Mouse (Mus musculus) kidney, embryonic 14.5 days (tissue): ENCODE measurements at regions not wholly inside any gene's neighbourhood (a gene's known extent, or its start where the extent isn't known, plus 50 kb on each side); places are given as distances from the start of the nearest gene placed in this dataset.

Source experiments
- ATAC-seq: fragments of 200-750 bp; cut with Nextera tagmentation; 2 replicates; pipeline ENCODE4 v1.8.0; 2017; ENCODE audit warnings: moderate number of reproducible peaks, mild to moderate bottlenecking, moderate TSS enrichment, moderate library complexity; ENCODE audit not compliant: low FRiP score, low TSS enrichment
- H3K27ac ChIP-seq: fragments of 300-500 bp; sonication (generic); 2 replicates; pipeline ENCODE4 v1.5.1; 2014; ENCODE audit warnings: low read depth, mild to moderate bottlenecking, low read length, moderate library complexity, mixed read lengths
- H3K27me3 ChIP-seq: fragments of 300-500 bp; sonication (generic); 2 replicates; pipeline ENCODE4 v1.6.1; 2014; ENCODE audit warnings: mild to moderate bottlenecking, low read length; ENCODE audit not compliant: control insufficient read depth, insufficient read depth
- H3K36me3 ChIP-seq: fragments of 300-500 bp; sonication (generic); 2 replicates; pipeline ENCODE4 v1.6.1; 2014; ENCODE audit warnings: low read length, mixed read lengths; ENCODE audit not compliant: control insufficient read depth, insufficient read depth
- H3K4me1 ChIP-seq: fragments of 300-500 bp; sonication (generic); 2 replicates; pipeline ENCODE4 v1.6.1; 2014; ENCODE audit warnings: low read length, mixed read lengths; ENCODE audit not compliant: control insufficient read depth, insufficient read depth
- H3K4me2 ChIP-seq: fragments of 300-500 bp; sonication (generic); replicated peaks from 2 replicates; pipeline ENCODE4 v1.6.1; 2014; ENCODE audit warnings: low read depth, mild to moderate bottlenecking, low read length
- H3K4me3 ChIP-seq: fragments of 300-500 bp; sonication (generic); 2 replicates; pipeline ENCODE4 v1.5.1; 2014; ENCODE audit warnings: mild to moderate bottlenecking, low read length
- H3K9ac ChIP-seq: fragments of 300-500 bp; sonication (generic); 2 replicates; pipeline ENCODE4 v1.6.1; 2014; ENCODE audit warnings: low read depth, mild to moderate bottlenecking, low read length, moderate library complexity
- H3K9me3 ChIP-seq: fragments of 300-500 bp; sonication (generic); 2 replicates; pipeline ENCODE4 v1.6.1; 2016; ENCODE audit warnings: low read length; ENCODE audit not compliant: control insufficient read depth
- WGBS: fragments of 180-500 bp; shearing (Covaris S2); extraction: QIAGEN DNeasy Blood & Tissue Kit; methylation state at CpG from one replicate; pipeline ENCODE4 v1.1.7; 2014; 5-methylcytosine and 5-hydroxymethylcytosine counted together

DNA sequence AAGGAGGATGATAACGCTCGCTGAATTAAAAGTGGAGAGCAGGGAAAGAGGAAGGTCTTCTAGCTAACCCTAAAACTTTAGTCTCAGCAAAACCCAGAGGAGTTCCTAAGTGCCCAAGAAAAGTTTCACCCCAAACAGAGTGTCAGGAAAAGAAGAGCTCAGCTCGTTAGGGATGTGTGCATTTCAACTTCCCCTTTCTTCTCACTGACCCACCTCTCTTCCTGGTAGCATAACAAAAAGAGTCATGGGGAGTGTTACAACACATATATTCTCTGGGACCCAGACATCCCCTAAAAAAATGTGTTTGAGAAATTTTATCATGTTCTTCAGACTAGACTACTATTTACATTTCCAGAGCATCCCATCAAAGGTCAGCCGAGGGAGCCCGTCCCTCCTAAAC lies 432.6 kb downstream of the Mctp2 start:
- H3K4me2 ChIP-seq = no peak overlapping the region
- H3K4me1 ChIP-seq = no peaks in the 10 kb centered on the region
- no peak overlapping the region for H3K27ac ChIP-seq
- H3K36me3 ChIP-seq = no peaks in the 10 kb centered on the region
- no peak for ATAC-seq
- WGBS = 66% methylated on average over 5 of the region's 5 CpGs
- no peak overlapping the region for H3K4me3 ChIP-seq
- no peaks in the 10 kb centered on the region for H3K9me3 ChIP-seq
- H3K27me3 ChIP-seq = no peaks in the 10 kb centered on the region
- H3K9ac ChIP-seq = no peak overlapping the region

- no peak overlapping the region for H3K27ac ChIP-seq
- no peak for ATAC-seq
Measured at GRCm38 (mm10) chr7:71872912-71873311, 433.5 kb downstream of the Mctp2 start.

GRCm38 (mm10) chr7:71867090-71867489 lies 439.3 kb downstream of the Mctp2 start:
- Histone ChIP-seq H3K9ac (no peak overlapping the region), H3K9me3 (no peaks in the 10 kb centered on the region), H3K4me3 (no peak overlapping the region), H3K4me1 (0 out of 2 replicates have a peak, but pooled peaks cover 3% of the 10 kb centered on the region), H3K4me2 (no peak overlapping the region), H3K36me3 (no peaks in the 10 kb centered on the region), H3K27ac (no peak overlapping the region), H3K27me3 (no peaks in the 10 kb centered on the region)
- 15% methylated on average over 3 of the region's 3 CpGs for WGBS
- ATAC-seq = no peak

More at GRCm38 (mm10) chr7:71872912-71873311, 433.5 kb downstream of the Mctp2 start:
- H3K27me3 ChIP-seq = no peaks in the 10 kb centered on the region
- WGBS = 70% methylated on average over 6 of the region's 6 CpGs
- no peak overlapping the region for H3K4me3 ChIP-seq
- no peaks in the 10 kb centered on the region for H3K4me1 ChIP-seq
- no peaks in the 10 kb centered on the region for H3K36me3 ChIP-seq
- no peak overlapping the region for H3K9ac ChIP-seq
- H3K9me3 ChIP-seq = no peaks in the 10 kb centered on the region
- H3K4me2 ChIP-seq = no peak overlapping the region

DNA sequence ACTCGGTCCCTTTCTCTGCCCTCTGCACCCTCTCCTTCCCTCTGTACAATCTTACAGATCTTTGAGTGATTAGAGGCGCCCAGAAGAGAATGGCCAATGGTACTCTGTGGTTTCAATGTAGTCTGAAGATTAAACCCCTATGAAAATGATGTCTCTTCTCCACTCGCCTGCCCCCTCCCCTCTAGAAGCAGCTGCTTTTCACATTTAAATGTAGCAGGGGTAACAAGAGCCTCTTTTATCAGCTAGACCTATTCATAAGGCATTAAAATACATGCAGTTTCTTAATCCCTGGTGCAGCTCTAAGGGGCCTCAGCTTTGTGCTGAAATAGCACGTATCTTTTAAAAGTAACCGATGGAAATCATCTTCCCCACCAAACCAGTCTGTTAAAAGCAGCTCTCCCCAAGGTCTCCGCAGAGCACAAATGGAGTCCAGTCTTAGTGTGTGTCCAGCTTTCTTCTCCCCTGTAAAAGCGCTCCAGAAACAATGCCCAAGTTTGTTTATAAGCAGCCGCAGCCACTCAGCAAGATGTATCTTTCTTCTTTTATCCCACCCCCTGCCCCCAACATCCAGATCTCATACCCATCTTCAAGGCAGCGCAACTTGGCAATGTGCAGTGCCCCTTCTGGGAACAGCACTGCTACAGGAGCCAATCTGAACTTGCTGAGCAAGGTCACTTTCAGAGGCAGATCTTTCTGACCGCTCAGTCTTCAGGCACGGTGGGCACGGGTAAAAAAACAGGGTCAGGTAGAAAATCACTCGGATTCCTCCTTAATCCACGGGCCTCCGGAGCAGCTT lies 440.8 kb downstream of the Mctp2 start:
- Histone ChIP-seq H3K9me3 (no peaks in the 10 kb centered on the region), H3K4me1 (0 out of 2 replicates have a peak, but pooled peaks cover 3% of the 10 kb centered on the region), H3K27ac (peak overlapping the region; percentile 19; the same call in 1 of the 2 replicates), H3K4me3 (no peak overlapping the region), H3K27me3 (no peaks in the 10 kb centered on the region), H3K4me2 (no peak overlapping the region), H3K36me3 (no peaks in the 10 kb centered on the region), H3K9ac (no peak overlapping the region; the same call in 1 of the 2 replicates)
- no peak for ATAC-seq
- WGBS = 46% methylated on average over 15 of the region's 15 CpGs

- H3K27me3 ChIP-seq = no peaks in the 10 kb centered on the region
- ATAC-seq = no peak
- H3K4me3 ChIP-seq = no peak overlapping the region
- no peak overlapping the region for H3K27ac ChIP-seq
- H3K4me1 ChIP-seq = no peaks in the 10 kb centered on the region
- WGBS = 91% methylated on average over 3 of the region's 3 CpGs
- no peak overlapping the region for H3K4me2 ChIP-seq
- H3K36me3 ChIP-seq = no peaks in the 10 kb centered on the region
- no peak overlapping the region for H3K9ac ChIP-seq
- no peaks in the 10 kb centered on the region for H3K9me3 ChIP-seq
Measured at GRCm38 (mm10) chr7:71852864-71853263, 453.5 kb downstream of the Mctp2 start.

- 82% methylated on average over 6 of the region's 6 CpGs for WGBS
- no peaks in the 10 kb centered on the region for H3K4me1 ChIP-seq
- no peak for ATAC-seq
- no peak overlapping the region for H3K9ac ChIP-seq
- H3K27ac ChIP-seq = no peak overlapping the region
- no peaks in the 10 kb centered on the region for H3K36me3 ChIP-seq
- no peak overlapping the region for H3K4me3 ChIP-seq
- H3K4me2 ChIP-seq = no peak overlapping the region
- no peaks in the 10 kb centered on the region for H3K27me3 ChIP-seq
- H3K9me3 ChIP-seq = no peaks in the 10 kb centered on the region
Measured at GRCm38 (mm10) chr7:71849174-71849573, 457.2 kb downstream of the Mctp2 start.

GRCm38 (mm10) chr7:71837845-71838244 lies 468.6 kb downstream of the Mctp2 start:
- WGBS = 62% methylated on average over 6 of the region's 6 CpGs
- 0 out of 2 replicates have a peak, but pooled peaks cover 2% of the 10 kb centered on the region for H3K4me1 ChIP-seq
- no peak overlapping the region for H3K9ac ChIP-seq
- H3K4me2 ChIP-seq = no peak overlapping the region
- no peak overlapping the region for H3K4me3 ChIP-seq
- no peaks in the 10 kb centered on the region for H3K36me3 ChIP-seq
- H3K9me3 ChIP-seq = no peaks in the 10 kb centered on the region
- H3K27ac ChIP-seq = no peak overlapping the region
- ATAC-seq = no peak
- no peaks in the 10 kb centered on the region for H3K27me3 ChIP-seq

DNA sequence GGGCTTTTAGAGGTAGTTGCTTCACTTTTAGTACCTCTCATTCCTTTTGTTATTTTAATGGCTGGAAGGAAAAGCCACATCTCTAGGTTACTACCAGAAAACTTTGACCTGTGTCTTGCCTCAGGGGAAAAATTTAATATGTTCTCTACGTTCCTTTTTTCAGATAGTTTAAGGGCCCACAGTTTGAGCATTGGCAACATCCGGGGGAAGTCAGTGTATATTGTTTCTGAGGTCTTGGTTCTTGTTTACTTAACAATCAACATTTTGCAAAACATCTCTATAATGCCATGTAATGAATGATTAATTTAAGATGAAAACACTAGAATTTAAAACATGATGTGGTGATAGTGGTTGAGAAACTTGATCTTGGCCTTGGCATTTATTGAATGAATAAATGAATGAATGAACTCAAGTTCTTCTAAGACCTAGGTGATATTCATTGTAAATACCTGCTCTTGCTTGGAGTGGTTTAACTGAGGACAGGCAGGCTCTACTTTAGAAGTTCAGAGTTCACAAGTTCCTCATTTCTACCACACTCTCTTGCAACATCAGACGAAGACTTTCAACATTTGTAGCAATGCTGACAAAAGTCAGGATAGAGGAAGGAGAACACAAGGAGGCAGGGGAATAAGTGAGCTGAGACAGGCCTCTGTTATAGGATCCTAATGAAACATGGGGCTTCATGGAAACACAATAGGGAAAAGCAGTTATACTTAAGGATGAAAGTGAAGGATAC lies 474.4 kb downstream of the Mctp2 start:
- no peak for ATAC-seq
- H3K27ac ChIP-seq = no peak overlapping the region
- no peak overlapping the region for H3K9ac ChIP-seq
- H3K27me3 ChIP-seq = no peaks in the 10 kb centered on the region
- H3K4me1 ChIP-seq = no peaks in the 10 kb centered on the region
- no peaks in the 10 kb centered on the region for H3K9me3 ChIP-seq
- H3K4me2 ChIP-seq = no peak overlapping the region
- 69% methylated on average over 3 of the region's 3 CpGs for WGBS
- no peak overlapping the region for H3K4me3 ChIP-seq
- H3K36me3 ChIP-seq = no peaks in the 10 kb centered on the region

DNA sequence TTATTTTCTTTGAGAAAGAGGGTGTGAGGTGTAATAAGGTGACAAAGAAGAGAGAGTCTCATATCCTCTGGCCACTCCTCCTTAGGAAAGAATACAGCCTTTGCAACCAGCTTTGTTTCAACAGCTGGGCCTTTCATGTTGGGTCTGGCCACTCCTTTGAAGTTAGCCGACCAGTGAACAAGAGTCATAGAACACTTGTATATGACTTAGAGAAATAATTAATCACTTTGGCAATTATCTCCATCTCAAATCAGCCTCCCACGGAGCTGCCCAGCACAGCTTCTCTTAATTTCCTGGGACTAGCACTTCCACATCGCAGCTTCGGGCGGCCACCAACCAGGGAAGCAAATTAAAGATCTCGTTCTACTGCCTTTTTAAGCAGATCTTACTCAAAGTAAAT lies 476.8 kb downstream of the Mctp2 start:
- no peak overlapping the region for H3K4me2 ChIP-seq
- H3K27me3 ChIP-seq = no peaks in the 10 kb centered on the region
- no peaks in the 10 kb centered on the region for H3K4me1 ChIP-seq
- 27% methylated on average over 6 of the region's 6 CpGs for WGBS
- no peak overlapping the region for H3K4me3 ChIP-seq
- ATAC-seq = no peak
- H3K9me3 ChIP-seq = no peaks in the 10 kb centered on the region
- H3K27ac ChIP-seq = no peak overlapping the region
- H3K9ac ChIP-seq = no peak overlapping the region
- H3K36me3 ChIP-seq = no peaks in the 10 kb centered on the region
